Mouse (Mus musculus): Measurements from ENCODE around the gene Gm12184. TPM values are rescaled to one million over a fixed set of nuclear protein-coding genes. Genes with fewer than 3 reads are reported as not detected.
"Not testable (repeated sequence)": the region's sequence is repeated elsewhere in the genome, so short reads cannot be mapped to it uniquely, and the experiment has no call there.

Gene Gm12184
- polyA plus RNA-seq, 1 experiment = 3.9 TPM

GRCm38 (mm10) chr11:48831273-48831672 is 4.8 kb upstream of the Gm12184 start:
- no peak for TF ChIP-seq POLR2A (IDR thresholded peaks at IDR 0.05; ENCODE audit: low read depth, low read length)
- TF ChIP-seq CTCF (IDR thresholded peaks at IDR 0.05; ENCODE audit: extremely low read depth, insufficient read length, insufficient replicate concordance, low read depth, low read length) = no peak
- H3K27ac ChIP-seq (ENCODE audit: insufficient read depth, low read depth, low read length) = no peak overlapping the region
- H3K36me3 ChIP-seq (ENCODE audit: control insufficient read depth, insufficient read depth, low read length) = no peaks in the 10 kb centered on the region
- H3K4me1 ChIP-seq (ENCODE audit: control insufficient read depth, insufficient read depth, insufficient read length, low read length) = no peaks in the 10 kb centered on the region
- WGBS = 88% methylated on average over 2 of the region's 2 CpGs
- H3K27me3 ChIP-seq (ENCODE audit: control insufficient read depth, insufficient read depth, low read length) = no peaks in the 10 kb centered on the region
- no peak overlapping the region for H3K4me3 ChIP-seq (ENCODE audit: low read depth, low read length)

GRCm38 (mm10) chr11:48830279-48830678 is 3.8 kb upstream of the Gm12184 start:
- Histone ChIP-seq H3K36me3 (ENCODE audit: control insufficient read depth, insufficient read depth, low read length) (no peaks in the 10 kb centered on the region), H3K4me3 (ENCODE audit: low read depth, low read length) (no peak overlapping the region), H3K27ac (ENCODE audit: insufficient read depth, low read depth, low read length) (no peak overlapping the region), H3K4me1 (ENCODE audit: control insufficient read depth, insufficient read depth, insufficient read length, low read length) (no peaks in the 10 kb centered on the region), H3K27me3 (ENCODE audit: control insufficient read depth, insufficient read depth, low read length) (no peaks in the 10 kb centered on the region)
- 51% methylated on average over 2 of the region's 2 CpGs for WGBS
- TF ChIP-seq POLR2A (IDR thresholded peaks at IDR 0.05; ENCODE audit: low read depth, low read length) = no peak
- TF ChIP-seq CTCF (IDR thresholded peaks at IDR 0.05; ENCODE audit: extremely low read depth, insufficient read length, insufficient replicate concordance, low read depth, low read length) = no peak

GRCm38 (mm10) chr11:48827926-48828325 is 1.5 kb upstream of the Gm12184 start:
- TF ChIP-seq CTCF (IDR thresholded peaks at IDR 0.05; ENCODE audit: extremely low read depth, insufficient read length, insufficient replicate concordance, low read depth, low read length) = no peak
- TF ChIP-seq POLR2A (IDR thresholded peaks at IDR 0.05; ENCODE audit: low read depth, low read length) = no peak
- Histone ChIP-seq H3K27me3 (ENCODE audit: control insufficient read depth, insufficient read depth, low read length) (no peaks in the 10 kb centered on the region), H3K27ac (ENCODE audit: insufficient read depth, low read depth, low read length) (no peak overlapping the region), H3K4me3 (ENCODE audit: low read depth, low read length) (no peak overlapping the region), H3K4me1 (ENCODE audit: control insufficient read depth, insufficient read depth, insufficient read length, low read length) (peaks cover 7% of the 10 kb centered on the region; the same call in 1 of the 2 replicates), H3K36me3 (ENCODE audit: control insufficient read depth, insufficient read depth, low read length) (no peaks in the 10 kb centered on the region)
- WGBS = 89% methylated on average over 6 of the region's 6 CpGs

GRCm38 (mm10) chr11:48826752-48827096 is 269 bp upstream of the Gm12184 start:
- Histone ChIP-seq H3K4me1 (ENCODE audit: control insufficient read depth, insufficient read depth, insufficient read length, low read length) (peaks cover 7% of the 10 kb centered on the region; the same call in 1 of the 2 replicates), H3K27ac (ENCODE audit: insufficient read depth, low read depth, low read length) (no peak overlapping the region), H3K27me3 (ENCODE audit: control insufficient read depth, insufficient read depth, low read length) (no peaks in the 10 kb centered on the region), H3K4me3 (ENCODE audit: low read depth, low read length) (peak overlapping the region; percentile 54), H3K36me3 (ENCODE audit: control insufficient read depth, insufficient read depth, low read length) (no peaks in the 10 kb centered on the region)
- TF ChIP-seq CTCF (IDR thresholded peaks at IDR 0.05; ENCODE audit: extremely low read depth, insufficient read length, insufficient replicate concordance, low read depth, low read length) = no peak
- no peak for TF ChIP-seq POLR2A (IDR thresholded peaks at IDR 0.05; ENCODE audit: low read depth, low read length)
- under 1% methylated on average over 6 of the region's 6 CpGs for WGBS

- H3K27me3 ChIP-seq (ENCODE audit: control insufficient read depth, insufficient read depth, low read length) = no peaks in the 10 kb centered on the region
- TF ChIP-seq CTCF (IDR thresholded peaks at IDR 0.05; ENCODE audit: extremely low read depth, insufficient read length, insufficient replicate concordance, low read depth, low read length) = no peak
- TF ChIP-seq POLR2A (IDR thresholded peaks at IDR 0.05; ENCODE audit: low read depth, low read length) = no peak
- H3K27ac ChIP-seq (ENCODE audit: insufficient read depth, low read depth, low read length) = no peak overlapping the region
- WGBS = 25% methylated on average over 22 of the region's 22 CpGs
- no peaks in the 10 kb centered on the region for H3K36me3 ChIP-seq (ENCODE audit: control insufficient read depth, insufficient read depth, low read length)
- peak overlapping the region; percentile 52 for H3K4me3 ChIP-seq (ENCODE audit: low read depth, low read length)
- H3K4me1 ChIP-seq (ENCODE audit: control insufficient read depth, insufficient read depth, insufficient read length, low read length) = peaks cover 7% of the 10 kb centered on the region; the same call in 1 of the 2 replicates
These were observed 2.1 kb downstream of the Gm12184 start for GRCm38 (mm10) chr11:48824311-48824830.

- Histone ChIP-seq H3K4me3 (ENCODE audit: low read depth, low read length) (peak overlapping the region; percentile 52), H3K27me3 (ENCODE audit: control insufficient read depth, insufficient read depth, low read length) (no peaks in the 10 kb centered on the region), H3K27ac (ENCODE audit: insufficient read depth, low read depth, low read length) (no peak overlapping the region), H3K36me3 (ENCODE audit: control insufficient read depth, insufficient read depth, low read length) (no peaks in the 10 kb centered on the region), H3K4me1 (ENCODE audit: control insufficient read depth, insufficient read depth, insufficient read length, low read length) (peaks cover 7% of the 10 kb centered on the region; the same call in 1 of the 2 replicates)
- WGBS = 2% methylated on average over 15 of the region's 15 CpGs
- TF ChIP-seq POLR2A (IDR thresholded peaks at IDR 0.05; ENCODE audit: low read depth, low read length) = no peak
- TF ChIP-seq CTCF (IDR thresholded peaks at IDR 0.05; ENCODE audit: extremely low read depth, insufficient read length, insufficient replicate concordance, low read depth, low read length) = no peak
These were observed 2.9 kb downstream of the Gm12184 start for GRCm38 (mm10) chr11:48823536-48823972.

GRCm38 (mm10) chr11:48822768-48823512 is 3.5 kb downstream of the Gm12184 start:
- H3K27me3 ChIP-seq (ENCODE audit: control insufficient read depth, insufficient read depth, low read length) = no peaks in the 10 kb centered on the region
- 52% methylated on average over 14 of the region's 14 CpGs for WGBS
- H3K36me3 ChIP-seq (ENCODE audit: control insufficient read depth, insufficient read depth, low read length) = no peaks in the 10 kb centered on the region
- no peak overlapping the region for H3K27ac ChIP-seq (ENCODE audit: insufficient read depth, low read depth, low read length)
- TF ChIP-seq POLR2A (IDR thresholded peaks at IDR 0.05; ENCODE audit: low read depth, low read length) (no peak), CTCF (IDR thresholded peaks at IDR 0.05; ENCODE audit: extremely low read depth, insufficient read length, insufficient replicate concordance, low read depth, low read length) (no peak)
- H3K4me1 ChIP-seq (ENCODE audit: control insufficient read depth, insufficient read depth, insufficient read length, low read length) = peaks cover 7% of the 10 kb centered on the region; the same call in 1 of the 2 replicates
- H3K4me3 ChIP-seq (ENCODE audit: low read depth, low read length) = no peak overlapping the region

- 87% methylated on average over 14 of the region's 14 CpGs for WGBS
- not testable (repeated sequence) for H3K27ac ChIP-seq (ENCODE audit: insufficient read depth, low read depth, low read length); H3K27me3 ChIP-seq (ENCODE audit: control insufficient read depth, insufficient read depth, low read length); H3K4me1 ChIP-seq (ENCODE audit: control insufficient read depth, insufficient read depth, insufficient read length, low read length); H3K36me3 ChIP-seq (ENCODE audit: control insufficient read depth, insufficient read depth, low read length); H3K4me3 ChIP-seq (ENCODE audit: low read depth, low read length)
These were observed 5.2 kb downstream of the Gm12184 start for GRCm38 (mm10) chr11:48821299-48821698.

All from small intestine, adult 2 months (tissue).